Mouse (Mus musculus) neural tube, embryonic 12.5 days (tissue): ENCODE data around the gene Nrp2. TPM values are rescaled to one million over a fixed set of nuclear protein-coding genes. Genes with fewer than 3 reads are reported as not detected.
A peak's percentile ranks its signal among the peaks of the same experiment; 100 is the strongest.

Experiments
- ATAC-seq: fragments of 200-750 bp; cut with Nextera tagmentation; 2 replicates; pipeline ENCODE4 v1.8.0; 2017; ENCODE audit warnings: low read depth, mild to moderate bottlenecking, moderate TSS enrichment, moderate library complexity; ENCODE audit not compliant: low FRiP score
- H3K27ac ChIP-seq: fragments of 300-500 bp; sonication (generic); 2 replicates; pipeline ENCODE4 v1.5.1; 2016
- H3K27me3 ChIP-seq: fragments of 300-500 bp; sonication (generic); replicated peaks from 2 replicates; pipeline ENCODE4 v1.6.1; 2016; ENCODE audit warnings: mild to moderate bottlenecking
- H3K36me3 ChIP-seq: fragments of 300-500 bp; sonication (generic); 2 replicates; pipeline ENCODE4 v1.6.1; 2016; ENCODE audit warnings: mild to moderate bottlenecking
- H3K4me1 ChIP-seq: fragments of 300-500 bp; sonication (generic); 2 replicates; pipeline ENCODE4 v1.6.1; 2016
- H3K4me2 ChIP-seq: fragments of 300-500 bp; sonication (generic); replicated peaks from 2 replicates; pipeline ENCODE4 v1.6.1; 2016; ENCODE audit warnings: mild to moderate bottlenecking
- H3K4me3 ChIP-seq: fragments of 300-500 bp; sonication (generic); 2 replicates; pipeline ENCODE4 v1.5.1; 2016
- H3K9ac ChIP-seq: fragments of 300-500 bp; sonication (generic); 2 replicates; pipeline ENCODE4 v1.6.1; 2016; ENCODE audit warnings: mild to moderate bottlenecking
- H3K9me3 ChIP-seq: fragments of 300-500 bp; sonication (generic); 2 replicates; pipeline ENCODE4 v1.6.1; 2016; ENCODE audit warnings: mild to moderate bottlenecking
- WGBS: fragments of 180-500 bp; shearing (Covaris S2); methylation state at CpG from one replicate; pipeline ENCODE4 v1.1.7; 2016; 5-methylcytosine and 5-hydroxymethylcytosine counted together
- polyA plus RNA-seq: library from polyadenylated mRNA; unstranded; fragments of >200 nt; fragmentation: Nextera tagmentation; extraction: Ambion mirVana; gene quantifications from 2 replicates; pipeline ENCODE4 v1.2.1, GENCODE M21; 2016

Nrp2 gene
- polyA plus RNA-seq, 1 experiment from 2014 or later, result 44.6 TPM

- Histone ChIP-seq H3K27ac (no peak overlapping the region; the same call in 1 of the 2 replicates), H3K9ac (peak overlapping the region; percentile 85), H3K4me2 (peak overlapping the region; percentile 73), H3K4me1 (peaks cover 49% of the 10 kb centered on the region), H3K4me3 (peak overlapping the region; percentile 48), H3K9me3 (no peaks in the 10 kb centered on the region), H3K36me3 (no peaks in the 10 kb centered on the region), H3K27me3 (peaks cover 14% of the 10 kb centered on the region)
- ATAC-seq, result 0 out of 2 replicates have a peak, but pooled peaks have one; percentile 1
- under 1% methylated on average over 35 of the region's 35 CpGs for WGBS
Measured at GRCm38 (mm10) chr1:62707101-62707912, 4.2 kb downstream of the Nrp2 start.

DNA sequence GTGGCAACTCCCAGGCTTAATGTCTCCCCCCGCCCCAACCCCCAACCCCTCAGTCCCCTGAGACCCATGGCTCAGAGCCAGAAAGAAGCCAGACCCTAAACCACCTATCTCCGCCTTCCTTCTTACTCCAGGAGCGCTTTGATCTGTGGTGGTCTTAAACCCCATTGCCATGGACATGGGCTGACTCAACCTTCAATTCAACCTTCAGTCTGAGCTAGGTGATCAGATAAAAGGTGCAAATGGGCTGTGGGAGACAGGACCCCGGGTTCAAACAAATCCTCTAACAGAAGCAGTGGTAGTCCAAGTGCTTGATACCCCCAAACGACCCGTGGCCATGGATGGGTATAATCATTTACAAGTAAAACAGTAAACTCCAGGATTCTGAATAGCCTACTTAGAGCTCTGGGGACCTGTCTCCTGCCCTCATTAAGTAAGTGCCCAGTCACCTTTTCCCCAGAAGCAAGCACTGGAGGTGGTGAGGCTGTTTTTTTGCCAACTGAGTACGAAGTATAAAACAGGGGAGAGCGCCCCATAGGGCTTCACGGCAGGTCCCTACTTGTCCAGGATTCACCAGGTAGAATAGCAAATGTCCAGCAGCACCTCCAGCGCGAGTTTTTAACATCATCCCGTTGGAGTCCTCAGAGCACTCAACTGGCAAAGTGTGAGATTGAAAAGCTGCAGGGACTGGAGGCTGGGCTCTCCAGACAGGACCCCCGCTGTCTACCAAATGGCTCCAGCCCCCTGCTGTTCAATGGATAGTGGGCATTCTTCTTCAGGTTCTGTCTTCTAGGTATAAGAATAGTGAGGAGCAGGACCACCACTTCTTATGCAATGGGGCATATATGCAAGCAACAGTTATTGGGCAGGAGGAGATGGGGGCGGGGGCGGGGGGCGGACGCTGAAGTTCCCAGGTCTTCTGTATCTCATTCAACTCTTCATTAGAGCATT, 5.1 kb downstream of the Nrp2 start:
- Histone ChIP-seq H3K9ac (peak overlapping the region; percentile 85), H3K4me1 (peaks cover 49% of the 10 kb centered on the region), H3K4me2 (peak overlapping the region; percentile 73), H3K36me3 (no peaks in the 10 kb centered on the region), H3K9me3 (no peaks in the 10 kb centered on the region), H3K27ac (no peak overlapping the region), H3K27me3 (peaks cover 14% of the 10 kb centered on the region), H3K4me3 (peak overlapping the region; percentile 48)
- 11% methylated on average over 17 of the region's 17 CpGs for WGBS
- no peak for ATAC-seq

- Histone ChIP-seq H3K27me3 (peaks cover 13% of the 10 kb centered on the region), H3K9me3 (no peaks in the 10 kb centered on the region), H3K4me3 (no peak overlapping the region), H3K4me1 (peaks cover 49% of the 10 kb centered on the region), H3K4me2 (peak overlapping the region; percentile 73), H3K9ac (0 out of 2 replicates have a peak overlapping the region, but pooled peaks have one; percentile 6), H3K27ac (no peak overlapping the region), H3K36me3 (no peaks in the 10 kb centered on the region)
- no peak for ATAC-seq
- 35% methylated on average over 5 of the region's 5 CpGs for WGBS
Measured at GRCm38 (mm10) chr1:62709770-62710335, 6.8 kb downstream of the Nrp2 start.

- no peak overlapping the region for H3K4me3 ChIP-seq
- H3K4me1 ChIP-seq, result peaks cover 47% of the 10 kb centered on the region
- H3K4me2 ChIP-seq, result peak overlapping the region; percentile 7; the same call in 1 of the 2 replicates
- no peak for ATAC-seq
- no peaks in the 10 kb centered on the region for H3K36me3 ChIP-seq
- no peak overlapping the region for H3K9ac ChIP-seq
- peaks cover 2% of the 10 kb centered on the region for H3K27me3 ChIP-seq
- no peak overlapping the region for H3K27ac ChIP-seq
- 74% methylated on average over 17 of the region's 17 CpGs for WGBS
- no peaks in the 10 kb centered on the region for H3K9me3 ChIP-seq
Measured at GRCm38 (mm10) chr1:62713021-62713676, 10.1 kb downstream of the Nrp2 start.

- no peak overlapping the region for H3K9ac ChIP-seq
- H3K4me2 ChIP-seq, result no peak overlapping the region
- no peaks in the 10 kb centered on the region for H3K9me3 ChIP-seq
- whole genome bisulfite sequencing, result 90% methylated on average over 1 of the region's 1 CpGs
- peaks cover 48% of the 10 kb centered on the region for H3K4me1 ChIP-seq
- ATAC-seq, result no peak
- no peak overlapping the region for H3K27ac ChIP-seq
- no peak overlapping the region for H3K4me3 ChIP-seq
- H3K27me3 ChIP-seq, result peaks cover 4% of the 10 kb centered on the region
- peaks cover 12% of the 10 kb centered on the region; the same call in 1 of the 2 replicates for H3K36me3 ChIP-seq
Measured at GRCm38 (mm10) chr1:62715004-62715403, 11.9 kb downstream of the Nrp2 start.

- Histone ChIP-seq H3K4me3 (no peak overlapping the region), H3K36me3 (peaks cover 19% of the 10 kb centered on the region; the same call in 1 of the 2 replicates), H3K27ac (no peak overlapping the region), H3K27me3 (peaks cover 5% of the 10 kb centered on the region), H3K4me1 (peaks cover 46% of the 10 kb centered on the region), H3K4me2 (peak overlapping the region; percentile 49; the same call in 1 of the 2 replicates), H3K9ac (no peak overlapping the region), H3K9me3 (no peaks in the 10 kb centered on the region)
- WGBS, result 52% methylated on average over 4 of the region's 4 CpGs
- no peak for ATAC-seq
Measured at GRCm38 (mm10) chr1:62715692-62716091, 12.6 kb downstream of the Nrp2 start.

GRCm38 (mm10) chr1:62716836-62717478, 13.9 kb downstream of the Nrp2 start:
- peaks cover 44% of the 10 kb centered on the region for H3K4me1 ChIP-seq
- peak overlapping the region; percentile 42 for H3K9ac ChIP-seq
- peaks cover 5% of the 10 kb centered on the region for H3K27me3 ChIP-seq
- H3K27ac ChIP-seq, result no peak overlapping the region
- H3K4me3 ChIP-seq, result no peak overlapping the region; the same call in 1 of the 2 replicates
- ATAC-seq, result peak; percentile 75
- H3K36me3 ChIP-seq, result peaks cover 26% of the 10 kb centered on the region; the same call in 1 of the 2 replicates
- H3K9me3 ChIP-seq, result no peaks in the 10 kb centered on the region
- peak overlapping the region; percentile 49 for H3K4me2 ChIP-seq
- WGBS, result 10% methylated on average over 10 of the region's 10 CpGs

DNA sequence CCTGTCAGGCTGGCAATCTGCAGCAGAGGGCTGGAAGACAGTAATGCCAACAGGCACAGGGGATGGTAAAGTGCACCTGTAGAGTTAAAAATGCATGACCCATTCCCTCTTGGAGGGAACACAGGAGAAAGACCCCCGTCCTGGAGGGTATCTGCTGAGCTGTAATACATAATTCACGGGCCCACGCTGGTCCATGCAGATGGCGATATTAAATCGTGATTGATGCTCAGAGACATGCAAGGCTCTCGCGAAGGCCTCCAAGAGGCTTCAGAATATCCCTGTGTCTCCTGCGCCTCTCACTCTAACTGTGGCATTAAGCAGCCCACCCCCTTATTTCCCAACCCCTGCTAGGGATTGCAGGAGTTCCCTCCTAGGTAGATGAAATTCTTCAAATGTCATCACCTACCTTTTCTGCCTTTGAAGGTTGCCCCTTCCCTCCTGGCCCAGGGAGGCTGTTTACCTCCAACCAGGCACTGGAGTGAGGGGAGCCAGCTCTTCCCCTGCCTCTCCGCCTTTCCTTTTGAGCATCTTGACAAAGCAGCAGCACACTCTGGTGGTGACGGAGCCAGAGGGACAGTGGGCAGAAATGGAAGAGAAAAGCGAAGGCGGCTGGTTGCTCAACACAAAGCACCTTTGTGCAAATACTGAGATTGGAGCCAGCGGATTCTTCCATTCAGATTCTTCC, 14.6 kb downstream of the Nrp2 start:
- peaks cover 5% of the 10 kb centered on the region for H3K27me3 ChIP-seq
- H3K4me2 ChIP-seq, result peak overlapping the region; percentile 49
- 24% methylated on average over 13 of the region's 13 CpGs for WGBS
- H3K36me3 ChIP-seq, result peaks cover 32% of the 10 kb centered on the region
- no peaks in the 10 kb centered on the region for H3K9me3 ChIP-seq
- ATAC-seq, result peak; percentile 65
- peak overlapping the region; percentile 2; the same call in 1 of the 2 replicates for H3K9ac ChIP-seq
- no peak overlapping the region for H3K27ac ChIP-seq
- no peak overlapping the region for H3K4me3 ChIP-seq
- peaks cover 44% of the 10 kb centered on the region for H3K4me1 ChIP-seq

GRCm38 (mm10) chr1:62718237-62718571, 15.1 kb downstream of the Nrp2 start:
- Histone ChIP-seq H3K9ac (no peak overlapping the region), H3K9me3 (no peaks in the 10 kb centered on the region), H3K4me1 (peaks cover 44% of the 10 kb centered on the region), H3K4me2 (peak overlapping the region; percentile 49), H3K27ac (no peak overlapping the region), H3K4me3 (no peak overlapping the region), H3K36me3 (peaks cover 37% of the 10 kb centered on the region), H3K27me3 (peaks cover 5% of the 10 kb centered on the region)
- no peak for ATAC-seq
- WGBS, result 29% methylated on average over 5 of the region's 5 CpGs

DNA sequence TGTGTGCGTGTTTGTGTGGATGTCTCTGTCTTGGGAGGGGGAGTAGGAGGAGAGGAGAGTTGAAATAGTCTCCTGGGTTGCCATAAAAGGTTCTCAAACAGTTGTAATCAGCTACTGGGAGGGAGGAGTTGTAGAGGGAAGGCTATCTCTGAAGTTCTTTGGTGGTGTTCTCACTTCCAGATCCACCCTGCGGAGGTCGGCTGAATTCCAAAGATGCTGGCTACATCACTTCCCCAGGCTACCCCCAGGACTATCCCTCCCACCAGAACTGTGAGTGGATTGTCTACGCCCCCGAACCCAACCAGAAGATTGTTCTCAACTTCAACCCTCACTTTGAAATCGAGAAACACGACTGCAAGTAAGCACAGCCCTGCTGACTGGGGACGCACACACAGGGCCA, 15.7 kb downstream of the Nrp2 start:
- Histone ChIP-seq H3K27ac (no peak overlapping the region), H3K36me3 (peaks cover 38% of the 10 kb centered on the region), H3K9ac (no peak overlapping the region), H3K27me3 (peaks cover 5% of the 10 kb centered on the region), H3K4me1 (peaks cover 44% of the 10 kb centered on the region), H3K4me2 (no peak overlapping the region), H3K9me3 (no peaks in the 10 kb centered on the region), H3K4me3 (no peak overlapping the region)
- no peak for ATAC-seq
- 66% methylated on average over 8 of the region's 8 CpGs for WGBS

GRCm38 (mm10) chr1:62719770-62720169, 16.7 kb downstream of the Nrp2 start:
- Histone ChIP-seq H3K9ac (no peak overlapping the region), H3K9me3 (no peaks in the 10 kb centered on the region), H3K27me3 (peaks cover 5% of the 10 kb centered on the region), H3K36me3 (peaks cover 43% of the 10 kb centered on the region), H3K4me1 (peaks cover 49% of the 10 kb centered on the region), H3K27ac (no peak overlapping the region), H3K4me3 (no peak overlapping the region), H3K4me2 (no peak overlapping the region)
- 81% methylated on average over 6 of the region's 6 CpGs for WGBS
- no peak for ATAC-seq
